In genomic region chr3:101860151-101860550, GRCm38 (mm10) we compare ENCODE assay signal across 27 mouse cellular contexts. TPM values are rescaled to one million over a fixed set of nuclear protein-coding genes. Genes with fewer than 3 reads are reported as not detected.
DNase-seq lines count a peak whose midpoint lies in the region; ATAC-seq lines count a peak whose summit lies in the region.
"Had no signal": no experiment of that assay in that cellular context is flagged by ENCODE, and none has a peak within 500 bp of the region (broad histone marks: within the 10 kb centered on the region; RNA-seq: fewer than 3 reads in every experiment).

No protein-coding gene starts in this region.

- H3K4me1 ChIP-seq in forebrain, embryonic 15.5 days: peaks cover 10% of the 10 kb centered on the region
- peaks cover 11% of the 10 kb centered on the region for H3K4me1 ChIP-seq in forebrain, embryonic 10.5 days
- H3K4me1 ChIP-seq: heart, embryonic 15.5 days; hindbrain, embryonic 13.5 days; limb, embryonic 13.5 days; liver, embryonic 12.5 days; neural tube, embryonic 15.5 days had no signal

- H3K27ac ChIP-seq in forebrain, embryonic 15.5 days (replicated peaks): no peak overlapping the region
- H3K27ac ChIP-seq in forebrain, embryonic 10.5 days: no peak overlapping the region
- H3K27ac ChIP-seq: heart, embryonic 15.5 days; limb, embryonic 13.5 days; liver, embryonic 12.5 days; neural tube, embryonic 15.5 days had no signal

- ATAC-seq in forebrain, embryonic 15.5 days (replicated peaks): 0 out of 2 replicates have a peak, but pooled peaks have one; percentile 32
- no peak for ATAC-seq in activated CD4-positive, CD25-positive, alpha-beta regulatory T cell, adult 4 months
- ATAC-seq: liver, embryonic 12.5 days had no signal

- 76% methylated on average over 7 of the region's 7 CpGs for WGBS in forebrain, embryonic 15.5 days
- WGBS in forebrain, embryonic 10.5 days: 77% methylated on average over 7 of the region's 7 CpGs

- no peaks in the 10 kb centered on the region for H3K9me3 ChIP-seq in forebrain, embryonic 15.5 days
- no peaks in the 10 kb centered on the region for H3K9me3 ChIP-seq in forebrain, embryonic 10.5 days
- H3K9me3 ChIP-seq: heart, embryonic 15.5 days; hindbrain, embryonic 13.5 days; limb, embryonic 13.5 days; liver, embryonic 12.5 days; neural tube, embryonic 15.5 days had no signal

- peaks cover 5% of the 10 kb centered on the region; the same call in 1 of the 2 replicates for H3K36me3 ChIP-seq in forebrain, embryonic 15.5 days
- no peaks in the 10 kb centered on the region; the same call in 1 of the 2 replicates for H3K36me3 ChIP-seq in forebrain, embryonic 10.5 days (replicated peaks)
- H3K36me3 ChIP-seq: liver, embryonic 12.5 days had no signal

- no peak overlapping the region for H3K4me2 ChIP-seq in forebrain, embryonic 15.5 days (replicated peaks)
- H3K4me2 ChIP-seq: heart, embryonic 15.5 days; hindbrain, embryonic 13.5 days; limb, embryonic 13.5 days; liver, embryonic 12.5 days; midbrain, embryonic 11.5 days; neural tube, embryonic 15.5 days had no signal

- H3K27me3 ChIP-seq in forebrain, embryonic 15.5 days: no peaks in the 10 kb centered on the region
- H3K27me3 ChIP-seq in forebrain, embryonic 10.5 days (ENCODE audit: poor library complexity, severe bottlenecking): no peaks in the 10 kb centered on the region
- H3K27me3 ChIP-seq: heart, embryonic 15.5 days; hindbrain, embryonic 13.5 days; limb, embryonic 13.5 days; liver, embryonic 12.5 days; neural tube, embryonic 15.5 days had no signal

- no peak for DNase-seq in forebrain, embryonic 10.5 days (ENCODE audit: extremely low spot score, low spot score)
- peak; percentile 48 to 64 for DNase-seq in layer of hippocampus, adult 18-20 months (ENCODE audit: low spot score in 2 of 2)
- DNase-seq in layer of hippocampus, adult 9-10 months (ENCODE audit: low spot score): no peak
- peak; percentile 76 for DNase-seq in right cerebral cortex, adult 18-20 months
- DNase-seq in right cerebral cortex, postnatal 4 days: no peak
- DNase-seq in layer of hippocampus, postnatal 36 days: peak; percentile 26 to 34
- DNase-seq: adrenal gland, postnatal 36 days; cerebellum, adult 11 months; cerebellum, adult 9-11 months; gastrocnemius, postnatal 36 days; heart, postnatal 36 days; kidney, adult 9 months; kidney, postnatal 14 days; lung, adult 18-20 months; lung, postnatal 10 days; thymus, postnatal 14 days had no signal

- no peak overlapping the region for H3K4me3 ChIP-seq in forebrain, embryonic 15.5 days
- no peak overlapping the region for H3K4me3 ChIP-seq in forebrain, embryonic 10.5 days
- H3K4me3 ChIP-seq: heart, embryonic 15.5 days; hindbrain, embryonic 13.5 days; limb, embryonic 13.5 days; liver, embryonic 12.5 days; neural tube, embryonic 15.5 days had no signal

- no peak overlapping the region for H3K9ac ChIP-seq in forebrain, embryonic 15.5 days (replicated peaks)
- H3K9ac ChIP-seq: heart, embryonic 15.5 days; hindbrain, embryonic 13.5 days; limb, embryonic 13.5 days; liver, embryonic 12.5 days; neural tube, embryonic 15.5 days had no signal

RNA-seq across cellular contexts. Expression of gene Mab21l3, which starts 11.4 kb away (rescaled TPM):
- 0.32 and 0.56 TPM in 2 replicates for polyA plus RNA-seq in forebrain, embryonic 15.5 days (2015; fragmentation: Nextera tagmentation; extraction: Ambion mirVana)
- polyA plus RNA-seq in forebrain, embryonic 10.5 days (2016; fragmentation: Nextera tagmentation; extraction: Ambion mirVana): 0.85 and 1.1 TPM in 2 replicates
- not detected for total RNA-seq in layer of hippocampus, adult 18-20 months (2021)
- total RNA-seq in layer of hippocampus, postnatal 36 days (2021): under 1 TPM in 1 of 2 experiments, not detected in 1; 0.13 TPM
- not detected for polyA plus RNA-seq in activated CD4-positive, CD25-positive, alpha-beta regulatory T cell, adult 4 months (2017; shearing (Covaris generic))
- total RNA-seq: common myeloid progenitor, adult 5-6 weeks; gastrocnemius, adult 18-20 months; gastrocnemius, postnatal 36 days; heart, adult 8-10 months; heart, postnatal 36 days had no signal

Comparison
In these comparisons a context has a peak if more than half of its experiments do, and no peak if none do; other contexts are left out.
1. DNase-seq: peak in layer of hippocampus, adult 18-20 months (2 of 2), right cerebral cortex, adult 18-20 months (single experiment) and layer of hippocampus, postnatal 36 days (2 of 2); none in forebrain, embryonic 10.5 days (single experiment), layer of hippocampus, adult 9-10 months (single experiment) and right cerebral cortex, postnatal 4 days (single experiment).